Mouse (Mus musculus): Measurements from ENCODE around the gene Syt16. TPM values are rescaled to one million over a fixed set of nuclear protein-coding genes. Genes with fewer than 3 reads are reported as not detected.

Gene Syt16
- polyA plus RNA-seq, 1 experiment from 2014 or later, result 50.2 TPM

DNA sequence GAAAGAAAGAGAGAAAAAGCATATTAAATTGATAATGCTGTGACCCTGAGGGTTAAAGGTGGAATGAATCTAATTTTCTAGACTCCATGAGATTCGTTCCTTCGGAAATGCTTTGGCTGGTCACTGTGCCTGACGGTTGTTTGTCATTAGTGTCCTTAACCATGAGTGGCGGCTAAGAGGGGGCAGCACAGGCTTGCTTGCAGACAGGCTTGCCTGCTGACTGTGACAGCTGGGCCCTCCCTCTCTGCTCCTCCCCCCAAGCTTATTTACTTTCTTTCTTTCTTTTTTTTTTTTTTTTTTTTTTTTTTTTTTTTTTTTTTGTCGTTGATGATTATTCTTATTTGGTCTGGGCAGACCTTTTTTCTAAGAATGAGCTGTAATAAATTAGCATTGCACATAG lies 298.9 kb downstream of the Syt16 start:
- Histone ChIP-seq H3K27me3 (peaks cover 4% of the 10 kb centered on the region; the same call in 1 of the 2 replicates), H3K4me1 (replicated peaks) (no peaks in the 10 kb centered on the region), H3K9me3 (no peaks in the 10 kb centered on the region), H3K27ac (replicated peaks) (no peak overlapping the region), H3K4me3 (no peak overlapping the region), H3K36me3 (no peaks in the 10 kb centered on the region), H3K9ac (no peak overlapping the region), H3K4me2 (no peak overlapping the region)
- ATAC-seq (ENCODE audit: low read depth), result no peak
- WGBS, result 48% methylated on average over 5 of the region's 5 CpGs

DNA sequence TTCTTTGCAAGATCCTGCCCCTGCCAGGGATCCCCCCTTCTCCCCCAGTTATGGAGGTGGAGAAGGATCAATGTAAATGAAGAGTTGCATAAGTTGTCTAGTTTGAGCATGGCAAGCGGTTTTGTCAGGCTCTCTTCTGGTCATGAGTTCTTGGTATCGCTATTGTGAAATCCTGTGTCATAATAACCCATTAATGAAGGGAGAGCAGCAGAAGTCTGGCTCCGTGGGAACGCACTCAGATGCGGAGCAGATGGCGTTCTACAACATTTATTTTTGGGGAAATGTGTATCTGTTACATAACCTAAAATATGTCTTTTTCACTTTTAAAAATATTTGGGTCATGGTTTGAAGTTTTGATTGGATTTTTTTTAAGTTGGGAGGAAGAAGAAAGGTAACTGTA lies 304.1 kb downstream of the Syt16 start:
- Histone ChIP-seq H3K27me3 (no peaks in the 10 kb centered on the region), H3K27ac (replicated peaks) (no peak overlapping the region), H3K9me3 (no peaks in the 10 kb centered on the region), H3K4me1 (replicated peaks) (no peaks in the 10 kb centered on the region), H3K9ac (no peak overlapping the region), H3K4me3 (no peak overlapping the region), H3K4me2 (no peak overlapping the region), H3K36me3 (no peaks in the 10 kb centered on the region)
- no peak for ATAC-seq (ENCODE audit: low read depth)
- WGBS, result 83% methylated on average over 6 of the region's 6 CpGs

DNA sequence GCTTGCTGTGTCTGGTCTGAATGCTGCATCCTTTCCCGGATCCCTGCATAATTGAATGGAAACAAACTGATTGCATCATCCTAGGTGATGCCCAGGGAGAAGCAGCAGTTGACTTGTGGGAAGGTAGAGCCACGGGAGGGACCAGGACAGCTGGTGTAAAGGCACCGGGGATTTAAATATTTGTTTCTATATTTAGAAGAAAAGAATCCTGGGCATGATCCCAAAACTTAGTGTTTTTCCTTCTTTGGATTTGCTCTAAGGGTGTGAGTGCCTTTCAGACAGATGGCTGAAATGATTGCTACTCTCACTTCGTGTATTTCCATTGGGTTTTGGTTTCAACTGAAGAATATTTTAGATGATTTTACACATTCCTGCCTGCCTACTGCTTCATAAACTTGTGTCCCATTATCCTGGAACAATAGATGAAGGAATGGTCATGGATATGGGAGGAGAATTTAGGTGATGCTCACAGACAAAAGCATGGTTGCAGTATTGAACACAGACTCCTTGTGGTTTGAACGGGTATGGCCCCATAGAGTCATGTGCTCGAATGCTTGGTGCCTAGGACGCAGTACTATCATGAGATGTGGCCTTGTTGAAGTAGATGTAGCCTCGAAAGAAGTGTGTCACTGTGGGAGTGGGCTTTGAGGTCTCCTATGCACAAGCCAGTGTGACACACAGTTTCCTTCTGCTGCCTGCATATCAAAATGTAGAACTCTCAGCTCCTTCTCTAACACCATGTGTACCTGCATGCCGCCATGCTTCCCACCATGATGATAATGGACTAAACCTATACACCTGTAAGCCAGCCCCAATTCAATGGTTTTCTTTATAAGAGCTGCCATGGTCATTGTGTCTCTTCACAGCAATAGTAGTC lies 306.2 kb downstream of the Syt16 start:
- Histone ChIP-seq H3K27me3 (no peaks in the 10 kb centered on the region), H3K27ac (replicated peaks) (no peak overlapping the region), H3K4me2 (no peak overlapping the region), H3K36me3 (no peaks in the 10 kb centered on the region), H3K4me1 (replicated peaks) (no peaks in the 10 kb centered on the region), H3K9ac (no peak overlapping the region), H3K4me3 (no peak overlapping the region), H3K9me3 (no peaks in the 10 kb centered on the region)
- no peak for ATAC-seq (ENCODE audit: low read depth)
- WGBS, result 77% methylated on average over 9 of the region's 9 CpGs

DNA sequence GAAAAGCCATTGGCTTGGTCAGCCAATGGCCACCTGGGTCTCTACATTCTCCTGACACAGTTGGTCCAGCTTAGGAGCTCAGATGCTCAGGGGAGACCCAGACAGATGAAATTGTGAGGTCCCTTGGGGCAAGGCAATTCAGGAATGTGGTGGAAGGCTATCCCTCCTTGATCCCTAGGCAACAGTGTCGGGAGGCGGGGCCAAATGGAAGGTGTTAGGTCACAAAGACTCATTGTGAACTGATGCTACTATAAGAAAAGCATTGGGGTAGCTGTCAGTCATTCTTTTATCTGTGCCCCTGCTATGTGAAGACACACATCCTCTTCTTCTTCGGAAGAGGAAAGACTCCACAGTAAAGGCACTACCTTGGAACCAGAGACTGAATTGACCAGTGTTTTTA lies 315.1 kb downstream of the Syt16 start:
- Histone ChIP-seq H3K36me3 (no peaks in the 10 kb centered on the region), H3K4me2 (no peak overlapping the region), H3K4me3 (no peak overlapping the region), H3K9me3 (no peaks in the 10 kb centered on the region), H3K27me3 (no peaks in the 10 kb centered on the region), H3K27ac (replicated peaks) (no peak overlapping the region), H3K4me1 (replicated peaks) (peaks cover 3% of the 10 kb centered on the region; the same call in 1 of the 2 replicates), H3K9ac (no peak overlapping the region)
- ATAC-seq (ENCODE audit: low read depth), result no peak
- WGBS, result 86% methylated on average over 3 of the region's 3 CpGs

DNA sequence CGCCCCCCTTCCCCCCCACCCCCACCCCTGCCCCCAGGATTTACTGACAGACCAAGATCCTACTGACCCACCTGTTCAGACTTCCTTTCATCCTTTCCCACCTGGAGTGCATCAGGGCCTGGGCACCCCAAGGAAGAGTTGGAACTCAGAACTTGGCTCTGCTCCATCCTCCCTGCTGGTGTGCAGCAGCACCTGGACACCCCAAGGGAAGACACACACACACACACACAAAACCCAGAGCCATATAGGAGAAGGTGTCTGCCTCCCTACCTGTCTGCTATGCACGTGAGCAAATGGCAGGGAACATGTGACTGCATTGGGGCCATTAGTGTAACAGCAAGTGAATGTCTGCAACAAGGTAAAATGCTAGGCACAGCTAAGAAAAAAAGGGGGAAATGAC lies 317.8 kb downstream of the Syt16 start:
- H3K4me3 ChIP-seq, result no peak overlapping the region
- no peaks in the 10 kb centered on the region for H3K9me3 ChIP-seq
- no peak overlapping the region for H3K9ac ChIP-seq
- peaks cover 3% of the 10 kb centered on the region; the same call in 1 of the 2 replicates for H3K4me1 ChIP-seq (replicated peaks)
- H3K27ac ChIP-seq (replicated peaks), result no peak overlapping the region
- ATAC-seq (ENCODE audit: low read depth), result no peak
- H3K4me2 ChIP-seq, result no peak overlapping the region
- H3K27me3 ChIP-seq, result no peaks in the 10 kb centered on the region
- WGBS, result 94% methylated on average over 2 of the region's 2 CpGs
- H3K36me3 ChIP-seq, result no peaks in the 10 kb centered on the region

DNA sequence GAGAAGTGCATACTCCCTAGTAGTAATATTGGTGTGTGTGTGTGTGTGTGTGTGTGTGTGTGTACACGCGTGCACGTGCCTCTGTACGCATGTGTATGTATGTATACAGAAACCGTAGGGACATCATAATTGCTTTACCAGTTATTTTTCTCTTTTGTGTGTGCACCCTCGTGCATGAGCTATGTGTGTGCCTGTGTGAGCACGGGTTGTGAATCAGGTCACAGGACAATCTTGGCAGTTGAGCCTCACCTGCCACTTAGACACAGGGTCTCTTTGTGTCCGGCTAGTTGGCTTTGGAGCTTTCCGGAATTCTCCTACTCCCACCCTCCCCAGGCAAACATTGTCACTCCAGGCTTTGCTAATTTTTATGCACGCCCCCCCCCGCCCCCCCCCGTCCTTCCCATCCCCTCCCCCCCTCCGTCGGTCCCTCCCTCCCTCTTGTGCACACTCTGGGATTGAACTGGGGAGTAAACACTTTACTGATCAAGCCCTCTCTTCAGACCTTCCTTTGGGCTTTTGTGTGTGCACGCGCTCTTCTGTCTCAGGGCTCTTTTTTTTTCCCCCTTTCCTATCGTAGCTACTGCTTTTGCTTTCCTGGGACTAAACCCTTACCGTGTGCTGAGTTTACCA lies 319.0 kb downstream of the Syt16 start, which contains the start of gene Gm11042:
Gene Gm11042, minus strand, starts transcription at position 51 of the 630 bp plus-strand sequence.
- WGBS, result 27% methylated on average over 16 of the region's 18 CpGs

DNA sequence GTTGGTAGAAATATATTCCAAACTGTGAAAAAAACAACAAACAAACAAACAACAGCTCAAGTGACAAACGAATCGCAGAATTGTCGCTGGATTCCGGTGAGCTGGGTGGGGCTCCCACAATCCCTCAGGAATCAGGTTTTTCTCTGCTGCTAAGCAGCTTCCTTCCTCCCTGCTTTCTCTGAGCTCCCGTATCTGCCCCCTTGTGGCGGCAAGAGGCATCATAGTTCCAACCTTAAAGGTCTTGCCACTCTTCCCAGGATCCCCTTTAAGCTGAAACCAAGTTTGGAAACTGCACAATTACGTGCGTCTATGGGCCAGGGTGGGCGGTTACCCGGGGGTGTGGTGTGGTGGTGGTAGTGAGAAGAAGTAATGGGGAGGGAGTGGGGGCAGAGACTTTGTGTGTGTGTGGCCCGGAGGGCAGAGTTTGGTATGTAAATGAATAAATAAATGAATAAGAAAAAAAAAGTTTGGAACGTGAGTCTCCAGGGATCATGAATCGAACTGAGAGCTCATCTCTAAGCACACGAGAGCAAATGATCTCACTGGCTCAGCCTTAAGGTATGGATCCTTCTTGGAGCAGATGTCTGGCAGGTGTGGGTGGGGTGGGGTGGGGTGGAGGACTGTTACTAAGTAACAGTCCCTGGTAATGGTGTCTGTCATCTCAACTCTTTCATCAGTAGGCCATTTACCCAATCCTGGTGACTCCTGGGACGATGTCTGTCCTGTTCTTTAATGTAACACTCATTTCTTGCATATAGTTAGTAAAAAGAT lies 319.7 kb downstream of the Syt16 start:
- H3K4me1 ChIP-seq (replicated peaks), result peaks cover 3% of the 10 kb centered on the region; the same call in 1 of the 2 replicates
- WGBS, result 19% methylated on average over 15 of the region's 15 CpGs
- peak overlapping the region; percentile 61 for H3K4me2 ChIP-seq
- H3K27ac ChIP-seq (replicated peaks), result peak overlapping the region; percentile 89
- H3K27me3 ChIP-seq, result no peaks in the 10 kb centered on the region
- H3K9me3 ChIP-seq, result no peaks in the 10 kb centered on the region
- ATAC-seq (ENCODE audit: low read depth), result peak; percentile 86
- peak overlapping the region; percentile 79 for H3K9ac ChIP-seq
- no peaks in the 10 kb centered on the region for H3K36me3 ChIP-seq
- H3K4me3 ChIP-seq, result peak overlapping the region; percentile 47

More for the DNA sequence above, 319.0 kb downstream of the Syt16 start, which contains the start of gene Gm11042:
- Histone ChIP-seq H3K9me3 (no peaks in the 10 kb centered on the region), H3K36me3 (no peaks in the 10 kb centered on the region), H3K4me3 (peak within 1 kb of the TSS; percentile 47), H3K4me2 (peak within 1 kb of the TSS; percentile 61), H3K27ac (replicated peaks) (peak within 1 kb of the TSS; percentile 89), H3K27me3 (no peaks in the 10 kb centered on the region), H3K9ac (peak within 1 kb of the TSS; percentile 79), H3K4me1 (replicated peaks) (peaks cover 3% of the 10 kb centered on the region; the same call in 1 of the 2 replicates)
- peak; percentile 83 for ATAC-seq (ENCODE audit: low read depth)

DNA sequence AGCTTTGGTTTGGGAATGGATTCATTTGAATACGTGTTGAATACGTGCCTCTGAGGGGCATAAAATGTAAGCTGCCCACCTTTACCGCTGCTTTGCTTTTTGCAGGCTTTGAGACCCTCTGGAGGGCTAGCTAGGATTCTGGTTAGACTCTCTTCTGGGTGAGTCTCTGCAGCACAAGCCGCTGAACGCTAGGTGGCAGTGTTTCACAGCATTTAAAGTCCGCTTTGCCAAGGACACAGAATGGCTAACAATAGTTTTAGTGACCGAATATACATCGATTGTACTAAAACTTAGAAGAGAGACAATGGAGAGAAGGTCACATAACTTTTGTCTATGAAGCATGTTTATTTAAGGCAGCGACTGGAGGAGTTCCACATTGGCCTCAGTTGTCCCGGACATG lies 322.9 kb downstream of the Syt16 start:
- Histone ChIP-seq H3K27me3 (no peaks in the 10 kb centered on the region), H3K9ac (no peak overlapping the region), H3K4me1 (replicated peaks) (peaks cover 3% of the 10 kb centered on the region; the same call in 1 of the 2 replicates), H3K4me3 (no peak overlapping the region), H3K4me2 (0 out of 2 replicates have a peak overlapping the region, but pooled peaks have one; percentile 26), H3K36me3 (no peaks in the 10 kb centered on the region), H3K27ac (replicated peaks) (no peak overlapping the region), H3K9me3 (no peaks in the 10 kb centered on the region)
- WGBS, result 16% methylated on average over 10 of the region's 10 CpGs
- ATAC-seq (ENCODE audit: low read depth), result no peak

DNA sequence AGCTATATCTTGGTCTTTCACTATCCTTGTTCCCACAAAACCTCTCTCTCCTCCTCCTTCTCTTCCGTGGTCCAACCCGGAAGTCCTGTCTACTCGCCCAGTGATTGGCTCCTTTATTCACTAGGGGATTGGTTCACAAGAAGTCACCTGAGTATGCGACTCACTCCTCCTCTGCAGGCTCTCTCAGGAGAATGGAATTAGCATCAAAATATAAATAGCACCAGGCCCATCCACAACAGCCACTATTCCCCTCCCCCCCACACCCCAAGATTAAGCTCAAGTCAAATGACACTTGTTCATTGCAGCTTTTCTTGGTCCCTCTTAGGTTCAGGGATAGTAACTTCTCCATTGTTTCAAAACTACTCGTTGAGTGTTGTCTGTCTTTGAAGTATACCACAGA lies 324.5 kb downstream of the Syt16 start:
- no peak for ATAC-seq (ENCODE audit: low read depth)
- Histone ChIP-seq H3K4me3 (no peak overlapping the region), H3K4me2 (no peak overlapping the region), H3K4me1 (replicated peaks) (no peaks in the 10 kb centered on the region), H3K36me3 (no peaks in the 10 kb centered on the region), H3K9me3 (no peaks in the 10 kb centered on the region), H3K9ac (no peak overlapping the region), H3K27me3 (no peaks in the 10 kb centered on the region), H3K27ac (replicated peaks) (no peak overlapping the region)
- WGBS, result 79% methylated on average over 5 of the region's 5 CpGs

All from neural tube, embryonic 13.5 days (tissue).